Mouse (Mus musculus) intestine, embryonic 14.5 days (tissue): ENCODE results near the gene Opcml. TPM values are rescaled to one million over a fixed set of nuclear protein-coding genes. Genes with fewer than 3 reads are reported as not detected.

Source experiments
- ATAC-seq: fragments of 200-750 bp; cut with Nextera tagmentation; replicated peaks from 2 replicates; pipeline ENCODE4 v1.8.0; 2017; ENCODE audit warnings: low read depth, moderate number of reproducible peaks, moderate TSS enrichment, moderate library complexity; ENCODE audit not compliant: low FRiP score, low TSS enrichment
- DNase-seq: peaks from one replicate; pipeline ENCODE4 v3.0.0-alpha.2; 2018; ENCODE audit warnings: low spot score
- H3K27ac ChIP-seq: fragments of 300-500 bp; sonication (generic); 2 replicates; pipeline ENCODE4 v1.5.1; 2014; ENCODE audit warnings: low read depth, mild to moderate bottlenecking, control low read depth
- H3K27me3 ChIP-seq: fragments of 300-500 bp; sonication (generic); replicated peaks from 2 replicates; pipeline ENCODE4 v1.6.1; 2014; ENCODE audit warnings: low read length, control low read depth; ENCODE audit not compliant: control insufficient read depth, insufficient read depth
- H3K36me3 ChIP-seq: fragments of 300-500 bp; sonication (generic); 2 replicates; pipeline ENCODE4 v1.6.1; 2014; ENCODE audit warnings: low read length, control low read depth; ENCODE audit not compliant: control insufficient read depth, insufficient read depth
- H3K4me1 ChIP-seq: fragments of 300-500 bp; sonication (generic); replicated peaks from 2 replicates; pipeline ENCODE4 v1.6.1; 2014; ENCODE audit warnings: low read length, control low read depth, mixed read lengths; ENCODE audit not compliant: control insufficient read depth, insufficient read depth
- H3K4me2 ChIP-seq: fragments of 300-500 bp; sonication (generic); 2 replicates; pipeline ENCODE4 v1.6.1; 2014; ENCODE audit warnings: low read length
- H3K4me3 ChIP-seq: fragments of 300-500 bp; sonication (generic); 2 replicates; pipeline ENCODE4 v1.5.1; 2014; ENCODE audit warnings: low read depth, low read length, control low read depth, mixed read lengths
- H3K9ac ChIP-seq: fragments of 300-500 bp; sonication (generic); 2 replicates; pipeline ENCODE4 v1.6.1; 2014; ENCODE audit warnings: mild to moderate bottlenecking, low read length
- H3K9me3 ChIP-seq: fragments of 300-500 bp; sonication (generic); 2 replicates; pipeline ENCODE4 v1.6.1; 2016; ENCODE audit warnings: low read length, control low read depth; ENCODE audit not compliant: control insufficient read depth
- WGBS: fragments of 180-500 bp; shearing (Covaris S2); extraction: QIAGEN DNeasy Blood & Tissue Kit; methylation state at CpG from one replicate; pipeline ENCODE4 v1.1.7; 2014; 5-methylcytosine and 5-hydroxymethylcytosine counted together
- polyA plus RNA-seq: library from polyadenylated mRNA; unstranded; fragments of >200 nt; fragmentation: Nextera tagmentation; extraction: Ambion mirVana; gene quantifications from 2 replicates; pipeline ENCODE4 v1.2.1, GENCODE M21; 2014

Opcml gene
- polyA plus RNA-seq, 1 experiment from 2014 or later: 4.1 TPM

GRCm38 (mm10) chr9:27961682-27962081, 171.1 kb downstream of the Opcml start:
- Histone ChIP-seq H3K27ac (no peak overlapping the region), H3K9me3 (no peaks in the 10 kb centered on the region), H3K4me1 (no peaks in the 10 kb centered on the region), H3K9ac (no peak overlapping the region), H3K4me2 (no peak overlapping the region), H3K36me3 (no peaks in the 10 kb centered on the region), H3K27me3 (no peaks in the 10 kb centered on the region), H3K4me3 (no peak overlapping the region)
- DNase-seq: no peak
- 79% methylated on average over 3 of the region's 3 CpGs for WGBS
- no peak for ATAC-seq

GRCm38 (mm10) chr9:27963385-27963784, 172.8 kb downstream of the Opcml start:
- no peak overlapping the region for H3K9ac ChIP-seq
- no peaks in the 10 kb centered on the region for H3K36me3 ChIP-seq
- no peak overlapping the region for H3K27ac ChIP-seq
- ATAC-seq (no peak), DNase-seq (no peak)
- no peak overlapping the region for H3K4me3 ChIP-seq
- H3K4me2 ChIP-seq: no peak overlapping the region
- no peaks in the 10 kb centered on the region for H3K27me3 ChIP-seq
- no peaks in the 10 kb centered on the region for H3K4me1 ChIP-seq
- H3K9me3 ChIP-seq: no peaks in the 10 kb centered on the region
- 46% methylated on average over 2 of the region's 2 CpGs for WGBS

GRCm38 (mm10) chr9:27964902-27965550, 174.5 kb downstream of the Opcml start:
- Histone ChIP-seq H3K4me3 (no peak overlapping the region), H3K4me1 (no peaks in the 10 kb centered on the region), H3K27ac (no peak overlapping the region), H3K36me3 (no peaks in the 10 kb centered on the region), H3K9me3 (no peaks in the 10 kb centered on the region), H3K4me2 (no peak overlapping the region), H3K9ac (no peak overlapping the region), H3K27me3 (no peaks in the 10 kb centered on the region)
- 80% methylated on average over 10 of the region's 10 CpGs for WGBS
- no peak for ATAC-seq
- DNase-seq: no peak

GRCm38 (mm10) chr9:27968266-27968665, 177.7 kb downstream of the Opcml start:
- DNase-seq (no peak), ATAC-seq (no peak)
- Histone ChIP-seq H3K36me3 (no peaks in the 10 kb centered on the region), H3K27me3 (no peaks in the 10 kb centered on the region), H3K9ac (no peak overlapping the region), H3K9me3 (no peaks in the 10 kb centered on the region), H3K4me3 (no peak overlapping the region), H3K4me2 (no peak overlapping the region), H3K27ac (no peak overlapping the region), H3K4me1 (no peaks in the 10 kb centered on the region)

- 78% methylated on average over 5 of the region's 5 CpGs for WGBS
- no peak overlapping the region for H3K27ac ChIP-seq
- H3K4me3 ChIP-seq: no peak overlapping the region
- no peak overlapping the region for H3K4me2 ChIP-seq
- no peaks in the 10 kb centered on the region for H3K36me3 ChIP-seq
- no peaks in the 10 kb centered on the region for H3K9me3 ChIP-seq
- H3K9ac ChIP-seq: no peak overlapping the region
- H3K27me3 ChIP-seq: no peaks in the 10 kb centered on the region
- DNase-seq: no peak
- no peak for ATAC-seq
- no peaks in the 10 kb centered on the region for H3K4me1 ChIP-seq
Observed at GRCm38 (mm10) chr9:27972293-27972692, 181.7 kb downstream of the Opcml start.

- H3K4me3 ChIP-seq: no peak overlapping the region
- H3K9me3 ChIP-seq: no peaks in the 10 kb centered on the region
- DNase-seq (no peak), ATAC-seq (no peak)
- H3K4me1 ChIP-seq: no peaks in the 10 kb centered on the region
- H3K36me3 ChIP-seq: no peaks in the 10 kb centered on the region
- no peaks in the 10 kb centered on the region for H3K27me3 ChIP-seq
- no peak overlapping the region for H3K27ac ChIP-seq
- no peak overlapping the region for H3K9ac ChIP-seq
- no peak overlapping the region for H3K4me2 ChIP-seq
Observed at GRCm38 (mm10) chr9:27982576-27982975, 192.0 kb downstream of the Opcml start.

- ATAC-seq: no peak
- H3K4me3 ChIP-seq: no peak overlapping the region
- H3K9ac ChIP-seq: no peak overlapping the region
- H3K27me3 ChIP-seq: no peaks in the 10 kb centered on the region
- H3K4me1 ChIP-seq: no peaks in the 10 kb centered on the region
- no peak for DNase-seq
- no peaks in the 10 kb centered on the region for H3K36me3 ChIP-seq
- 79% methylated on average over 8 of the region's 8 CpGs for WGBS
- H3K9me3 ChIP-seq: no peaks in the 10 kb centered on the region
- H3K27ac ChIP-seq: no peak overlapping the region
- no peak overlapping the region for H3K4me2 ChIP-seq
Observed at GRCm38 (mm10) chr9:27986604-27987588, 196.3 kb downstream of the Opcml start.

GRCm38 (mm10) chr9:27991611-27992010, 201.0 kb downstream of the Opcml start:
- H3K4me3 ChIP-seq: no peak overlapping the region
- H3K36me3 ChIP-seq: no peaks in the 10 kb centered on the region
- no peaks in the 10 kb centered on the region for H3K27me3 ChIP-seq
- no peak for ATAC-seq
- H3K4me1 ChIP-seq: no peaks in the 10 kb centered on the region
- DNase-seq: no peak
- H3K9me3 ChIP-seq: no peaks in the 10 kb centered on the region
- no peak overlapping the region for H3K27ac ChIP-seq
- no peak overlapping the region for H3K9ac ChIP-seq
- WGBS: 71% methylated on average over 4 of the region's 4 CpGs
- H3K4me2 ChIP-seq: no peak overlapping the region
